Mouse (Mus musculus) heart, postnatal 0 days (tissue): ENCODE measurements at regions not wholly inside any gene's neighbourhood (a gene's known extent, or its start where the extent isn't known, plus 50 kb on each side); places are given as distances from the start of the nearest gene placed in this dataset.

Source experiments
- ATAC-seq: fragments of 200-750 bp; cut with Nextera tagmentation; 2 replicates; pipeline ENCODE4 v1.8.0; 2017; ENCODE audit warnings: low read depth, moderate number of reproducible peaks, moderate library complexity; ENCODE audit not compliant: insufficient read depth
- DNase-seq: peaks from one replicate; pipeline ENCODE4 v3.0.0-alpha.2; 2016; ENCODE audit warnings: low spot score
- H3K27ac ChIP-seq: fragments of 300-500 bp; sonication (generic); 2 replicates; pipeline ENCODE4 v1.5.1; 2014; ENCODE audit warnings: low read depth, mild to moderate bottlenecking
- H3K27me3 ChIP-seq: fragments of 300-500 bp; sonication (generic); 2 replicates; pipeline ENCODE4 v1.6.1; 2014; ENCODE audit warnings: low read length, mixed read lengths; ENCODE audit not compliant: control insufficient read depth, insufficient read depth
- H3K36me3 ChIP-seq: fragments of 300-500 bp; sonication (generic); replicated peaks from 2 replicates; pipeline ENCODE4 v1.6.1; 2014; ENCODE audit warnings: low read length, mixed read lengths; ENCODE audit not compliant: control insufficient read depth, insufficient read depth
- H3K4me1 ChIP-seq: fragments of 300-500 bp; sonication (generic); 2 replicates; pipeline ENCODE4 v1.6.1; 2014; ENCODE audit warnings: antibody characterized with exemption; ENCODE audit not compliant: control insufficient read depth, insufficient read depth
- H3K4me2 ChIP-seq: fragments of 300-500 bp; sonication (generic); 2 replicates; pipeline ENCODE4 v1.6.1; 2014; ENCODE audit warnings: low read depth, mild to moderate bottlenecking, low read length, moderate library complexity
- H3K4me3 ChIP-seq: fragments of 300-500 bp; sonication (generic); 2 replicates; pipeline ENCODE4 v1.5.1; 2014; ENCODE audit warnings: low read depth, low read length
- H3K9ac ChIP-seq: fragments of 300-500 bp; sonication (generic); replicated peaks from 2 replicates; pipeline ENCODE4 v1.6.1; 2014; ENCODE audit warnings: low read depth, low read length, mixed read lengths
- H3K9me3 ChIP-seq: fragments of 300-500 bp; sonication (generic); replicated peaks from 2 replicates; pipeline ENCODE4 v1.6.1; 2016; ENCODE audit warnings: low read length; ENCODE audit not compliant: control insufficient read depth
- CTCF ChIP-seq: IDR thresholded peaks from 2 replicates; pipeline ENCODE4 v1.5.1; 2016; ENCODE audit warnings: antibody characterized with exemption, control low read depth, low read depth
- EP300 ChIP-seq: IDR thresholded peaks from 2 replicates; pipeline ENCODE4 v1.6.1; 2016; ENCODE audit warnings: antibody characterized with exemption, low read depth
- WGBS: fragments of 180-500 bp; shearing (Covaris S2); extraction: QIAGEN DNeasy Blood & Tissue Kit; methylation state at CpG from one replicate; pipeline ENCODE4 v1.1.7; 2014; 5-methylcytosine and 5-hydroxymethylcytosine counted together

DNA sequence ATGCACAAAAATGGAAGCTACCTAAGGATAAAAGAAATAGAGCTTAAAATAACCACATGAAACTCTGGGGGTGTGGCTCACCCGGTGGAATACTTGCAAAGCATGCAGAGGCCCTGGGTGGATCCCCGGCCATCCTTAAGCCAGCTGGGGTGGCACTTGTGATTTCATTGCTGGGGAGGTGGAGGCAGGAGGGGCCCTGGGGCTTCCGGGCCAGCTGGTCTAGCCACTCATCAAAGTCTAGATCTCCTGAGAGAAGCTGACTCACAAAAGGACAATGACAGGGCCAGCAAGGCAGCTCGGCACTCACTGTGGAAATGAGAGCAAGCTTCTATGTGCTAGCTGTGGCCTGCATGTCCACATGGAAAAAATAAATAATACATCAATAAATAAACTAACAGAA, 363.4 kb downstream of the H2al1j start:
- H3K36me3 ChIP-seq: no peaks in the 10 kb centered on the region
- 0 out of 2 replicates have a peak, but pooled peaks cover 4% of the 10 kb centered on the region for H3K4me1 ChIP-seq
- no peak overlapping the region for H3K4me2 ChIP-seq
- ATAC-seq: no peak
- H3K9me3 ChIP-seq: no peaks in the 10 kb centered on the region
- no peak for DNase-seq
- no peaks in the 10 kb centered on the region for H3K27me3 ChIP-seq
- H3K27ac ChIP-seq: no peak overlapping the region
- WGBS: 56% methylated on average over 4 of the region's 4 CpGs
- H3K4me3 ChIP-seq: no peak overlapping the region
- no peak overlapping the region for H3K9ac ChIP-seq
- no peak for TF ChIP-seq EP300
- TF ChIP-seq CTCF: no peak

GRCm38 (mm10) chrX:11696565-11696964, 368.9 kb downstream of the H2al1j start:
- WGBS: 61% methylated on average over 4 of the region's 4 CpGs
- DNase-seq: no peak
- no peak for TF ChIP-seq EP300
- no peak for TF ChIP-seq CTCF

GRCm38 (mm10) chrX:11701095-11701494, 373.5 kb downstream of the H2al1j start:
- Histone ChIP-seq H3K27me3 (peaks cover 2% of the 10 kb centered on the region; the same call in 1 of the 2 replicates), H3K27ac (no peak overlapping the region), H3K9ac (no peak overlapping the region), H3K4me1 (no peaks in the 10 kb centered on the region), H3K36me3 (no peaks in the 10 kb centered on the region), H3K9me3 (no peaks in the 10 kb centered on the region), H3K4me2 (no peak overlapping the region), H3K4me3 (no peak overlapping the region)
- no peak for TF ChIP-seq EP300
- no peak for TF ChIP-seq CTCF
- DNase-seq (no peak), ATAC-seq (no peak)
- WGBS: 77% methylated on average over 2 of the region's 2 CpGs

More at GRCm38 (mm10) chrX:11696565-11696964, 368.9 kb downstream of the H2al1j start:
- Histone ChIP-seq H3K4me1 (no peaks in the 10 kb centered on the region), H3K4me3 (no peak overlapping the region), H3K9ac (no peak overlapping the region), H3K36me3 (no peaks in the 10 kb centered on the region), H3K4me2 (no peak overlapping the region), H3K27ac (no peak overlapping the region), H3K27me3 (peaks cover 2% of the 10 kb centered on the region; the same call in 1 of the 2 replicates), H3K9me3 (no peaks in the 10 kb centered on the region)
- ATAC-seq: no peak

- Histone ChIP-seq H3K36me3 (no peaks in the 10 kb centered on the region), H3K27me3 (0 out of 2 replicates have a peak, but pooled peaks cover 4% of the 10 kb centered on the region), H3K27ac (no peak overlapping the region), H3K4me2 (no peak overlapping the region), H3K9me3 (no peaks in the 10 kb centered on the region), H3K9ac (no peak overlapping the region), H3K4me1 (no peaks in the 10 kb centered on the region), H3K4me3 (no peak overlapping the region)
- ATAC-seq (no peak), DNase-seq (no peak)
- no peak for TF ChIP-seq EP300
- no peak for TF ChIP-seq CTCF
- 64% methylated on average over 6 of the region's 6 CpGs for WGBS
These were observed 378.4 kb downstream of the H2al1j start for GRCm38 (mm10) chrX:11705851-11706557.

DNA sequence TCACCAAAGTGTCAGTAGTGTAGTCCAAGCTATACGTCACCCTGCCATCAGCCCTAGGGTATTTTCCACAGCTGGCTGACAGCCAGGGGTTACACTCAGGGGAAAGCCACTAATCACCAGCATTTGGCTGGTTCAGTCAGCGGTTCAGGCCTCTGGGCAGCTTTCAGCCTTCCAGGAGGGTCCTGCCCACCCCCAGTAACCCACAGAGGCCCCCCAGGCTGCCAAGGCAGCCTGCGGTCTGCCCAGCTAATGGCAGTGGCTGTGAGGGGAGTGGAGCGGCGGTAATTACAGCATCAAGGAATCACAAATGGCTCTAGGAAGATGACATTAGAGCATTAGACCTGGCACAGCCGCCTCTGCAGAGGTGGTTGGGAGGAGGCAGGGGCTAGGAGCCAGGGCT, 379.7 kb downstream of the H2al1j start:
- 0 out of 2 replicates have a peak, but pooled peaks cover 4% of the 10 kb centered on the region for H3K27me3 ChIP-seq

DNA sequence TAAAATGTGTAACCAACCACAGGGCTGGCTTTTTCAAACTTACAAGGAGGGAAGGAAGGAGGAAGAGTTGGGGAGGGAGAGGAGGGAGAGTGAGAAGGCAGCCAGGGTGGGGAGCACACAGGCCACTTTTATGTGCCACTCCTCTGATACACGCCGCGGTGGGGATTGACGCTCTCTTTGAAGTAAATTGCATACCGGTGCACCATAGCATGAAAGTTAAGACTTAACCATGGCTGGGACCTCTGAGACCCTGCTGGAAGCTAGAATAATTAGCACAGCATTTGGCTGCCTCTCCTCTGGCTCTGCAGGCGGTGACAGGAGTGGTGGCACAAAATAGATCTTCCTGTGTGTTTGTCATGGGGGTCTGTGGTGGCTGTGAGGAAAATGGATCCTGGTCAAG, 380.7 kb downstream of the H2al1j start:
- H3K4me1 ChIP-seq: no peaks in the 10 kb centered on the region
- H3K27me3 ChIP-seq: 0 out of 2 replicates have a peak, but pooled peaks cover 4% of the 10 kb centered on the region
- no peaks in the 10 kb centered on the region for H3K9me3 ChIP-seq
- H3K9ac ChIP-seq: no peak overlapping the region
- DNase-seq: no peak
- no peak for TF ChIP-seq CTCF
- H3K36me3 ChIP-seq: no peaks in the 10 kb centered on the region
- no peak for ATAC-seq
- H3K4me3 ChIP-seq: no peak overlapping the region
- H3K27ac ChIP-seq: no peak overlapping the region
- WGBS: 54% methylated on average over 6 of the region's 6 CpGs
- no peak overlapping the region for H3K4me2 ChIP-seq

More for the DNA sequence above, 379.7 kb downstream of the H2al1j start:
- Histone ChIP-seq H3K9me3 (no peaks in the 10 kb centered on the region), H3K4me3 (no peak overlapping the region), H3K4me2 (no peak overlapping the region), H3K9ac (no peak overlapping the region), H3K4me1 (no peaks in the 10 kb centered on the region), H3K27ac (no peak overlapping the region), H3K36me3 (no peaks in the 10 kb centered on the region)
- no peak for TF ChIP-seq CTCF
- no peak for TF ChIP-seq EP300
- 58% methylated on average over 6 of the region's 6 CpGs for WGBS
- ATAC-seq (no peak), DNase-seq (no peak)
